Mouse (Mus musculus) naive thymus-derived CD4-positive, alpha-beta T cell, adult 2 months (primary cell): Measurements from ENCODE around the gene Rsrc1.
A peak's percentile ranks its signal among the peaks of the same experiment; 100 is the strongest.
"Not testable (repeated sequence)": the region's sequence is repeated elsewhere in the genome, so short reads cannot be mapped to it uniquely, and the experiment has no call there.

Experiments used
- DNase-seq: peaks from one replicate; pipeline ENCODE4 v3.0.0-alpha.2; 2011; ENCODE audit warnings: low read depth

Gene Rsrc1

GRCm38 (mm10) chr3:66985539-66986286 is 4.5 kb downstream of the Rsrc1 start:
- peak; percentile 80 for DNase-seq

GRCm38 (mm10) chr3:66986287-66986560 is 5.0 kb downstream of the Rsrc1 start:
- no peak for DNase-seq

GRCm38 (mm10) chr3:66996820-66997219 is 15.6 kb downstream of the Rsrc1 start:
- DNase-seq = no peak

- no peak for DNase-seq
These were observed 55.3 kb downstream of the Rsrc1 start for GRCm38 (mm10) chr3:67036387-67037062.

- DNase-seq = no peak
These were observed 78.6 kb downstream of the Rsrc1 start for GRCm38 (mm10) chr3:67059755-67060154.

GRCm38 (mm10) chr3:67070575-67071488 is 89.6 kb downstream of the Rsrc1 start:
- DNase-seq = no peak

- DNase-seq = not testable (repeated sequence)
These were observed 92.5 kb downstream of the Rsrc1 start for GRCm38 (mm10) chr3:67073653-67074052.

GRCm38 (mm10) chr3:67075484-67075883 is 94.3 kb downstream of the Rsrc1 start:
- no peak for DNase-seq

GRCm38 (mm10) chr3:67084742-67085141 is 103.6 kb downstream of the Rsrc1 start:
- no peak for DNase-seq

- no peak for DNase-seq
These were observed 127.2 kb downstream of the Rsrc1 start for GRCm38 (mm10) chr3:67108428-67108827.

GRCm38 (mm10) chr3:67116317-67116716 is 135.1 kb downstream of the Rsrc1 start:
- no peak for DNase-seq

GRCm38 (mm10) chr3:67132521-67132920 is 151.3 kb downstream of the Rsrc1 start:
- DNase-seq = no peak

- no peak for DNase-seq
These were observed 154.7 kb downstream of the Rsrc1 start for GRCm38 (mm10) chr3:67135749-67136375.

- DNase-seq = no peak
These were observed 163.8 kb downstream of the Rsrc1 start for GRCm38 (mm10) chr3:67144952-67145351.

GRCm38 (mm10) chr3:67146280-67146679 is 165.1 kb downstream of the Rsrc1 start:
- no peak for DNase-seq

GRCm38 (mm10) chr3:67147246-67147645 is 166.1 kb downstream of the Rsrc1 start:
- DNase-seq = no peak

GRCm38 (mm10) chr3:67197179-67197578 is 216.0 kb downstream of the Rsrc1 start:
- DNase-seq = peak; percentile 12

- DNase-seq = no peak
These were observed 231.9 kb downstream of the Rsrc1 start for GRCm38 (mm10) chr3:67213047-67213457.

- DNase-seq = no peak
These were observed 251.5 kb downstream of the Rsrc1 start for GRCm38 (mm10) chr3:67232617-67233241.

GRCm38 (mm10) chr3:67242451-67242850 is 261.3 kb downstream of the Rsrc1 start:
- DNase-seq = not testable (repeated sequence)

- DNase-seq = no peak
These were observed 286.3 kb downstream of the Rsrc1 start for GRCm38 (mm10) chr3:67267448-67267847.

- DNase-seq = no peak
These were observed 298.6 kb downstream of the Rsrc1 start for GRCm38 (mm10) chr3:67279781-67280180.
